Mouse (Mus musculus) kidney, adult 11 months (tissue): ENCODE measurements around the gene Gm20696.

Source experiments
- DNase-seq: peaks from one replicate; pipeline ENCODE4 v3.0.0; 2022

Gene Gm20696

DNA sequence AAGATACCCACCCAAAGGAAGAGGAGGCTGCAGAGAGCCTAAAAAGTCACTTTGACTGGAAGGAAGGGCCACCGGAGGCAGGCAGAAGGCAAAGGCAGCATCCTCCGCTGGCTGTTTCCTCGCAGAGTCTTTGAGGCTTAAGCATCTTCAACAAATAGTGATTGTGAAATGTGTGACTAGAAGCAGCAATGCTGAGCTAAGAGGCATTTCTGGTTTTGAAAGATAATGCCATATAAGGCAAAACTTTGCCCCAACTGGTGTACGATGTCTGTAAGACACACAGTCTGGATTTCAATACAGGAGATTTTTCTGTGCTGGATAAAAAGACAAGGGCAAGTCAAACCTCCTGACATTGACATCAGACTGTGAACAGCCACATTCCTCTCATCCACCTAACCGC, 195.7 kb downstream of the Gm20696 start:
- DNase-seq, result no peak

GRCm38 (mm10) chr6:99469134-99469834, 197.3 kb downstream of the Gm20696 start:
- no peak for DNase-seq

GRCm38 (mm10) chr6:99467831-99468230, 198.8 kb downstream of the Gm20696 start:
- DNase-seq, result no peak

DNA sequence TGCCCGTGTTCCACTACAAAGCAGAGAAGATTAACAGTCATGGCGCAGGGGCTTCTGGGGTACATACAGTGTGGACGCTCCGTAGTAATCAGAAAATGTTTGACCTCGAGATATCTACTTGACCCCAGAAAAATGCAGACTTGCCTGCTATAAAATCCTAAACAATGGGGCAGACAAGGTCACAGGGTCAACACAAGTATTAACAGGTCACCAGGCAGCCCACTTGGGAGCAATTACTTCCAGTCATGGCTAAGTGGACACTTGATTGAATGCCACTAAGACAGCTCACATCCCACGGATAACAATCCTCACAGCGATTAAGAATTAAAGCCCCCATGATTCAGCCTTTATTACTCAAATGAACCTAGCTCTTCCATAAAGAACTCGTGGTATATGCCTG, 199.5 kb downstream of the Gm20696 start:
- DNase-seq, result no peak

DNA sequence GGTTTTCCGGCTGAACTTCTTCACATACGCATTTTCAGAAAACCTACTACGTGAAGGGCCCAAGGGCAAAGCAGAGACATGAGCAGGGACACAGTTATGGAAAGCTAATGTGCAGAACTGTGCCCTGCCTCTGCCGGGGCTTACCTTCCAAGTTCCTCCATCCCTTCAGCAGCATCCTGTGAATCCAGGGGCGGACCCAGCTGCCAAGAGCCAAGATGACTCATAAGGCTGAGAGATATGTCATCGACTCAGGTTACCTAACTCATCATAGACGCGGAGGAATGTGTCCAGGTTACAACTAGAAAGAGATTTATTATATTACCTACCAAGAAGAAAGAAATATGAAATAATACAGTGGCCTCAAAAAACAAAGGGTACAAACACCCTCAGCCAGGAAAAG, 200.2 kb downstream of the Gm20696 start:
- DNase-seq, result no peak

GRCm38 (mm10) chr6:99464449-99464848, 202.1 kb downstream of the Gm20696 start:
- no peak for DNase-seq

DNA sequence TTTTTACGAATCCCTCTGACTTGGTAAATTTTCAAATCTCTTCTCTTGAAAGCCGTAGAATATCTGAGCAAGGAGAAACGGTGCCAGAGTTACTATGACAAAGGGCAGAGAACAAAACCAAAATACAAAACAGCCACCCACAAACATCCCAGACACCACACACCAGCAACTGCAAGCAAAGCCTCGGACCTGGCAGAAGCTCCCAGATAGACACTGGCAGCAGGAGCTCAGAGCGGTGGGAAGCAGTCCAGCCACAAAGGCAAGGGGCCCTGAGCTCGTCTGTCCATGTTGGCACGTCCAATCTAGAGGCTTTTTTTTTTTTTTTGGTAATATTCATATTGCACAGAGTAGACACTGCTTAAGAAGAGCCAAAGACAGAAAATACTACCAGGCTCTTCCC, 202.7 kb downstream of the Gm20696 start:
- DNase-seq, result no peak

GRCm38 (mm10) chr6:99458775-99459174, 207.8 kb downstream of the Gm20696 start:
- DNase-seq, result no peak

GRCm38 (mm10) chr6:99453763-99454520, 212.7 kb downstream of the Gm20696 start:
- DNase-seq, result no peak

- no peak for DNase-seq
These were observed 213.9 kb downstream of the Gm20696 start for GRCm38 (mm10) chr6:99452638-99453185.

DNA sequence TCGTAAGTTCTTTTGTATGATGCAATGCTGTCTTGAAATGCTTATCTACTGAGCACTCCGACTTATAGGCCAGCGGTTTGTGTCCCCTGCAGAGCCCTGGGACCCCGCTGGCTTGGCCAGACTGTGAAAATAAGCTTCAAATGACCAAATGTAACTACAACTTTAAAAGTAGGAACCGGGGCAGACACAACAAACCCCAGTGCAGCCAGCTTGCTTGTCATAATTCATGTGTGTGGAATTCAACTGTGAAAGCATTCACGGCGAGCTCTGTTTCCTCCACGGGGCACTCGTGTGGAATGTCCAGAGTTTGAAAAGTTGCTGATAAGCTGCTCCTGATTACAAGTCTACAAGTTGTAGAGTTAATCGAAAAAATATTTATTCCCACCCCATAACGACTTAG, 215.1 kb downstream of the Gm20696 start:
- no peak for DNase-seq

DNA sequence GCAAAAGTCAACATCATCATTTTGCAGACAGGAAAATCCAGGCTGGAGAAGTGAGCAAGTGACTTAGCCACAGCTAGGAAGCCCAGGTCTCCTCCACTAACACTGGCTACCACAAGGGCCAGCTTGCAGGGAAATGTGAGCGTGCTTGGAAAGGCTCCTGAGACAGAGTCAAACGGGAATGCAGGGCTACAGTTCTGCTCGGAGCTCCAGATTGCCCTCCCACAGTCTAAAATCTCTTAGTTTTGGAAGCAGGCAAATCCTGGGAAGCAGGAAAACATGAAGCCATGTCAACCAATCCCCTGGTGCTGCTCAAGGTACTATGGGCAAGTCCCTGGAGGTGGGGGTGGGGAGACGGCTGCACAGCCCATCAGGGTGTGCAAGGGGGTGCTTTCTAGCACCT, 219.2 kb downstream of the Gm20696 start:
- DNase-seq, result no peak

DNA sequence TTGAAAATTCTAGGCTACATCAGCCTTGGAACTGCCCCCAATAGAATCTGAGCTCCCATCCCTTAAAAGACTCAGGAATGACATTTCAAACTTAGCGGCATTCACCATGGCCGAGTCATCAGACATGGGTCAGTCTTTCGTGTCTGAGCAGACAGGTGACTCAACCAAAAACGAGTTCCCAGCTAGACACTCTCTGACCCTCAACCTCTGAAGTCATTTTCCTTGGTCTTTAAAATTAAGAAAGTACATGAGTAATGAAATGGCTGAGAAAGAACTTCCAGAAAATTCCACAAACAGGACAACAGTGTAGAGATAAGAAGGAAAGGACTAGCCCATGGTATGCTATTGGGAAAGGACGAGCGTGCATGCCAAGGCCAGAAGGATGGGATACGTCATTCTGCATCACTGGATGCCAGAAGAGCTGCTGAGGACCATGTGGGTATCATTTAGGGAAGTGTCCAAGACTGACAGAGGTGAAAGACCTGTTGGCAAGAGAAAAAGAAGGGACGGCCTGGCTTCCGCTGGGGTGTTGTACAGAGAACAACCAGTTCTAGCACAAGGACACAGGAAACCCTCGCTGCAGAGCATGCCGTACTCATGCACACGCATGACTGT, 219.7 kb downstream of the Gm20696 start:
- DNase-seq, result no peak

GRCm38 (mm10) chr6:99443460-99443859, 223.1 kb downstream of the Gm20696 start:
- no peak for DNase-seq

GRCm38 (mm10) chr6:99441100-99441499, 225.5 kb downstream of the Gm20696 start:
- no peak for DNase-seq

- no peak for DNase-seq
These were observed 226.0 kb downstream of the Gm20696 start for GRCm38 (mm10) chr6:99440606-99441005.

DNA sequence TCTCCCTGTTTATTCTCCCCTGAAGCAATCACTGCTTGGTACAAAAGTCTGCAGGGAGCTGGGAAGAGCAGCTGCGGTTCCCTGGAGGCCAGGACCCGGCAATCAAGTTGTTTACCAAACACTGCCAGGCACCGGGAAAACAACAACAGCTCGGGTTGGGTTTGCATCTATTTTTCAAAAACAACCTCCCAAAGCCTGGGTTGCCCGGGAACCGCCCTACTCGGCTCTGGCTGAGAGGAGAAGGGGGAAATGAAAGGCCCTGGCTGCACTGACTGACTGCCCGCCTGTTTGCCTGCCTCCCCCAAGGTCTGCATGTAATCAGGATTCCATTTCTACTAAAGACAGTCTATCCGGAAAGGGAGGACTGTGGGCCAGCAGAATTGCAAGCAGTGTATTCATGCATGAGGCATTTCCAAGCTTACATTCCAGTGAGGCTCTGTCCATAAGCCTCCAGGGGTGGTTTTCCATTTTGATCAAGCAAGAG, 226.7 kb downstream of the Gm20696 start:
- DNase-seq, result peak; percentile 22

- peak; percentile 29 for DNase-seq
These were observed 227.3 kb downstream of the Gm20696 start for GRCm38 (mm10) chr6:99439214-99439877.

GRCm38 (mm10) chr6:99436371-99436770, 230.2 kb downstream of the Gm20696 start:
- no peak for DNase-seq

GRCm38 (mm10) chr6:99435140-99435539, 231.5 kb downstream of the Gm20696 start:
- no peak for DNase-seq

- DNase-seq, result no peak
These were observed 233.6 kb downstream of the Gm20696 start for GRCm38 (mm10) chr6:99433006-99433405.

GRCm38 (mm10) chr6:99431941-99432340, 234.7 kb downstream of the Gm20696 start:
- DNase-seq, result no peak

DNA sequence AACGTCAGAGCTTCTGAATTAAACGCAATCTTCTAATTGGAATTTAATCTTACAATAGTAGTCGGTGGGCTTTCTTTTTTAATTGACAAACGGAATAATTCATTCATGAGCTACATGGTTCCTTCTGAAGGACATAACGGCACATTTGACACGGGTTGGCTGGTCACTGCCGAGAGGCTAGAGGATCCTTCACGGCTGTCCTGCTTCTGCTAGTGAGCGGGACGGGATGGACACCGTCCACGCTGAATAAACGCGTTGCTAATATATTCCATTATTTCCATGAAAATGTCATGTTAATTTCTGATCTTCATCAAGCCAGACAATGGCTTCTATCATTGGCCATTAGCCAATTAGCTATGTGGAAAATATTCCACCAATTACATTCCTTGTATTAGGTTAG, 236.0 kb downstream of the Gm20696 start:
- DNase-seq, result no peak
